8 mouse cellular contexts compared by ENCODE assay signal in the genomic region with DNA sequence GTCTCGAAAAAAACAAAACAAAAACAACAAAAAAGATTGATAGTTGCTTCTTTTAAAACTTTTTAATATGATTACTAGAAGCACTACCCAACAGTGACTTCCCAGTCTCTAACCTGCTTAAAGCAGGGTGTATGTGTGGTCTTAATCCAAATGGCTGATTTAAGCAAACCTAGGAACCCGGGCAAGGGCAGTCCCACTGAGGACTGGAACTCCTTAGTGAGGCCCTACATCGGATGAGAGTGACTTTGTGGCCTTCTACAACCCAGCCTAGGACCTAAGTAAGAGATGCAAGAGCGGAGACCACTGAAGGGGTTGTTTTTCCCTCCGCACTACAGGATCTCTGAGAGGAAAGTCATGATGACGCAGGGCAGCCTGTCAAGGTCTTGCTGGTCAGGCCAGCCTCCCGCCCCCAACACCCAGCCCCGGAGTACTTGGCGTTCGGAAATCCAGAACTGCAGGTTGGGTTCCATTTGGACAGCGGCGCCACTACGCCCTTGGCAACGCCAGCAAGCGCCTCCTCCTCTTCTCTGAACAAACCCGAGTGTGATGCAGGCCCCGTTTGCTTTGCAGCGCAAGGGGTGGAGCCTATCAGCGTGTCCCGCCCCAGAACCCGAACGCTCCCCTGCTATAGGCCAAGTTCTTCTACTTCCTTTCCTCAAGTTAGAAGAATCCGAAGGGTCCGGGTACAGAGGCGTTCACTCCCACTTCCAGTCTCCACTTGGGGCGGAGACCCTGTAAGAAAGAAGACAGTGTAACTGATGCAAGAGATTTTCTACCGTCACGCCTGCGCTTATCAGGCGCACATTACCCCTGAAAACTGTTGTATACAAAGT. TPM values are rescaled to one million over a fixed set of nuclear protein-coding genes. Genes with fewer than 3 reads are reported as not detected.
DNase-seq lines count a peak whose midpoint lies in the region; ATAC-seq and TF ChIP-seq lines count a peak whose summit lies in the region.

TSS of gene Sfxn4 (minus strand) at position 612 of the 833 bp plus-strand sequence.

- intact Hi-C loops in gastrocnemius, adult 2 months (cut with DNase I): loop anchor here (10.0 kb wide), 1 partner anchor 96 kb away; no protein-coding TSS in a partner anchor

- peak; percentile 99 for ATAC-seq in common myeloid progenitor, adult 5-6 weeks (replicated peaks; ENCODE audit: low read depth, poor library complexity, severe bottlenecking)

- no peaks in the 10 kb centered on the region for H3K9me3 ChIP-seq in megakaryocyte, embryonic 14.5 days

- H3K27me3 ChIP-seq in megakaryocyte, embryonic 14.5 days (replicated peaks): no peaks in the 10 kb centered on the region

- peak within 1 kb of the TSS; percentile 93 for H3K27ac ChIP-seq in gastrocnemius, adult 2 months

- peak within 1 kb of the TSS; percentile 74 for H3K4me3 ChIP-seq in gastrocnemius, adult 2 months
- H3K4me3 ChIP-seq in megakaryocyte, embryonic 14.5 days (replicated peaks): peak within 1 kb of the TSS; percentile 91

- DNase-seq in ZHBTc4 (ENCODE audit: low read depth, low spot score): peak; percentile 97
- DNase-seq in gastrocnemius, adult 2 months: peak; percentile 94
- peak; percentile 77 for DNase-seq in hindlimb bud, embryonic 11.5 days (ENCODE audit: extremely low spot score, low read depth, low spot score)
- peak; percentile 83 to 91 for DNase-seq in left cerebral cortex, adult 8-10 months (ENCODE audit: low spot score in 2 of 2)
- DNase-seq in right cerebral cortex, postnatal 10 days (ENCODE audit: low spot score in 2 of 2): peak; percentile 94 to 95
- peak; percentile 70 for DNase-seq in urinary bladder, postnatal 25 days (ENCODE audit: low spot score)

- peaks cover 13% of the 10 kb centered on the region; the same call in 1 of the 2 replicates for H3K4me1 ChIP-seq in megakaryocyte, embryonic 14.5 days

- no peak for TF ChIP-seq CTCF in gastrocnemius, adult 2 months (IDR thresholded peaks at IDR 0.05)

- peaks cover 56% of the 10 kb centered on the region for H3K36me3 ChIP-seq in megakaryocyte, embryonic 14.5 days (replicated peaks; ENCODE audit: low read length)

RNA-seq across cellular contexts. Expression of gene Sfxn4, which starts in this region (rescaled TPM):
- 3.5 and 4.4 TPM in 2 replicates for total RNA-seq in common myeloid progenitor, adult 5-6 weeks (2017)
- total RNA-seq in gastrocnemius, adult 2 months (2021): 1 to 10 TPM; 1.6 to 4.2 TPM
- total RNA-seq in left cerebral cortex, adult 8-10 months (2022): 10 to 100 TPM; 17.9 to 21.5 (median 20.2) TPM
- not detected in 2 replicates for polyA plus RNA-seq in megakaryocyte, embryonic 14.5 days (2012; ENCODE audit: insufficient read depth, low replicate concordance)

Comparison
In these comparisons a context has a peak if more than half of its experiments do, and no peak if none do; other contexts are left out.
1. Peak in every context shown above with its lines: DNase-seq, ATAC-seq, H3K4me3 ChIP-seq and H3K27ac ChIP-seq.